Mouse (Mus musculus) lung, postnatal 10 days (tissue): ENCODE data around the gene Ubp1.
A peak's percentile ranks its signal among the peaks of the same experiment; 100 is the strongest.

Source experiments
- DNase-seq: peaks from one replicate; pipeline ENCODE4 v3.0.0; 2021

Gene Ubp1

GRCm38 (mm10) chr9:113970041-113970440 is 39.3 kb downstream of the Ubp1 start:
- no peak for DNase-seq

GRCm38 (mm10) chr9:113971615-113972014 is 40.9 kb downstream of the Ubp1 start:
- DNase-seq = no peak

GRCm38 (mm10) chr9:113973857-113974256 is 43.1 kb downstream of the Ubp1 start:
- DNase-seq = no peak

GRCm38 (mm10) chr9:113974945-113975344 is 44.2 kb downstream of the Ubp1 start:
- no peak for DNase-seq

GRCm38 (mm10) chr9:113975442-113975841 is 44.7 kb downstream of the Ubp1 start:
- no peak for DNase-seq

GRCm38 (mm10) chr9:113976264-113976663 is 45.5 kb downstream of the Ubp1 start:
- DNase-seq = no peak

GRCm38 (mm10) chr9:113977225-113977840 is 46.6 kb downstream of the Ubp1 start:
- no peak for DNase-seq

- DNase-seq = no peak
These were observed 47.9 kb downstream of the Ubp1 start for GRCm38 (mm10) chr9:113978656-113979055.

GRCm38 (mm10) chr9:113979356-113979755 is 48.6 kb downstream of the Ubp1 start:
- no peak for DNase-seq

GRCm38 (mm10) chr9:113981099-113981880 is 50.6 kb downstream of the Ubp1 start:
- peak; percentile 45 for DNase-seq

GRCm38 (mm10) chr9:113982451-113982850 is 51.7 kb downstream of the Ubp1 start:
- DNase-seq = no peak

GRCm38 (mm10) chr9:113982883-113983670 is 52.3 kb downstream of the Ubp1 start:
- no peak for DNase-seq

- no peak for DNase-seq
These were observed 54.3 kb downstream of the Ubp1 start for GRCm38 (mm10) chr9:113984946-113985620.

- DNase-seq = peak; percentile 88
These were observed 60.0 kb downstream of the Ubp1 start for GRCm38 (mm10) chr9:113990547-113991248.

GRCm38 (mm10) chr9:113992810-113993209 is 62.1 kb downstream of the Ubp1 start:
- DNase-seq = no peak

- DNase-seq = no peak
These were observed 67.6 kb downstream of the Ubp1 start for GRCm38 (mm10) chr9:113998311-113998710.

GRCm38 (mm10) chr9:114006801-114007200 is 76.1 kb downstream of the Ubp1 start:
- DNase-seq = no peak

GRCm38 (mm10) chr9:114007850-114008350 is 77.2 kb downstream of the Ubp1 start:
- no peak for DNase-seq

GRCm38 (mm10) chr9:114009526-114009925 is 78.8 kb downstream of the Ubp1 start:
- DNase-seq = no peak

- no peak for DNase-seq
These were observed 80.5 kb downstream of the Ubp1 start for GRCm38 (mm10) chr9:114011203-114011602.

GRCm38 (mm10) chr9:114014034-114014433 is 83.3 kb downstream of the Ubp1 start:
- DNase-seq = no peak

GRCm38 (mm10) chr9:114015724-114016123 is 85.0 kb downstream of the Ubp1 start:
- no peak for DNase-seq
